Mouse (Mus musculus) ES-E14 (cell line): ENCODE measurements around the gene Mgmt. TPM values are rescaled to one million over a fixed set of nuclear protein-coding genes. Genes with fewer than 3 reads are reported as not detected.

Experiments
- DNase-seq: peaks from one replicate; pipeline ENCODE4 v3.0.0-alpha.2; 2013; ENCODE audit warnings: low read depth, low spot score
- H3K27ac ChIP-seq: 2 replicates; pipeline ENCODE4 v1.5.1; 2012; ENCODE audit warnings: low read depth, mild to moderate bottlenecking, low read length, moderate library complexity, mixed read lengths; ENCODE audit not compliant: poor library complexity, insufficient read depth, severe bottlenecking
- H3K36me3 ChIP-seq: 2 replicates; pipeline ENCODE4 v1.6.1; 2012; ENCODE audit warnings: mild to moderate bottlenecking, low read length, moderate library complexity, mixed read lengths; ENCODE audit not compliant: control insufficient read depth, poor library complexity, insufficient read depth, severe bottlenecking
- H3K4me1 ChIP-seq, 2 experiments: fragments of 150-350 bp in 1 of 2; sonication (generic) in 1 of 2; 2 replicates each; pipeline ENCODE4 v1.6.1; 2012; ENCODE audit warnings: low read length in 2 of 2, mild to moderate bottlenecking in 1 of 2, mixed read lengths in 1 of 2; ENCODE audit not compliant: control insufficient read depth in 2 of 2, insufficient read depth in 2 of 2, poor library complexity in 1 of 2
- H3K4me3 ChIP-seq, 2 experiments: fragments of 150-350 bp in 1 of 2; sonication (generic) in 1 of 2; 2 replicates each; pipeline ENCODE4 v1.5.1; 2012; ENCODE audit warnings: low read length in 2 of 2, low read depth in 1 of 2, mild to moderate bottlenecking in 1 of 2, mixed read lengths in 1 of 2; ENCODE audit not compliant: insufficient read depth in 1 of 2, poor library complexity in 1 of 2, severe bottlenecking in 1 of 2
- H3K9ac ChIP-seq: 2 replicates; pipeline ENCODE4 v1.6.1; 2012; ENCODE audit warnings: low read depth, mild to moderate bottlenecking, low read length, mixed read lengths; ENCODE audit not compliant: poor library complexity, insufficient read depth, severe bottlenecking
- H3K9me3 ChIP-seq: fragments of 150-350 bp; sonication (generic); 2 replicates; pipeline ENCODE4 v1.6.1; 2012; ENCODE audit warnings: low read depth, mild to moderate bottlenecking, low read length; ENCODE audit not compliant: control insufficient read depth, insufficient read depth
- CHD2 ChIP-seq: IDR thresholded peaks from 2 replicates; pipeline ENCODE4 v1.6.1; 2014; ENCODE audit warnings: mild to moderate bottlenecking, low read depth, low read length, inconsistent platforms
- HCFC1 ChIP-seq: IDR thresholded peaks from 2 replicates; pipeline ENCODE4 v1.6.1; 2012; ENCODE audit warnings: low read length, inconsistent platforms, borderline replicate concordance; ENCODE audit not compliant: insufficient read depth
- MAFK ChIP-seq: IDR thresholded peaks from 2 replicates; pipeline ENCODE4 v1.6.1; 2014; ENCODE audit warnings: mild to moderate bottlenecking, low read depth, low read length, inconsistent platforms; ENCODE audit not compliant: insufficient read depth
- ZC3H11A ChIP-seq: IDR thresholded peaks from 2 replicates; pipeline ENCODE4 v1.6.1; 2012; ENCODE audit warnings: low read depth, mild to moderate bottlenecking, inconsistent platforms, low read length, borderline replicate concordance
- ZNF384 ChIP-seq: IDR thresholded peaks from 2 replicates; pipeline ENCODE4 v1.6.1; 2012; ENCODE audit warnings: low read depth, low read length, inconsistent platforms
- in situ Hi-C, 2 experiments: fragments of 600-800 bp; cut with MboI; formaldehyde crosslinking; loops; one replicate each; pipeline ENCODE4 v1.15.1; 2025; ENCODE audit warnings: low sequenced_read_pairs in 2 of 2, inconsistent platforms in 1 of 2; ENCODE audit not compliant: unreplicated experiment in 2 of 2
- total RNA-seq: library from RNA; depleted of rRNA; stranded (reverse); fragments of 300-350 nt; gene quantifications from 2 replicates; pipeline ENCODE4 v1.2.3, GENCODE M21; 2012

Mgmt gene
- total RNA-seq, 1 experiment, result 6.4 TPM

GRCm38 (mm10) chr7:137082171-137082570, 187.8 kb downstream of the Mgmt start:
- no peaks in the 10 kb centered on the region for H3K9me3 ChIP-seq

GRCm38 (mm10) chr7:137084651-137085050, 190.2 kb downstream of the Mgmt start:
- Histone ChIP-seq H3K4me1 (no peaks in the 10 kb centered on the region), H3K27ac (no peak overlapping the region)
- in situ Hi-C loops, result no loop called here

More at GRCm38 (mm10) chr7:137082171-137082570, 187.8 kb downstream of the Mgmt start:
- DNase-seq, result no peak
- in situ Hi-C loops, result no loop called here
- no peak overlapping the region for H3K4me3 ChIP-seq
- H3K9ac ChIP-seq, result no peak overlapping the region
- no peaks in the 10 kb centered on the region for H3K4me1 ChIP-seq
- H3K36me3 ChIP-seq, result no peaks in the 10 kb centered on the region
- H3K27ac ChIP-seq, result no peak overlapping the region
- no peak for TF ChIP-seq ZNF384
- TF ChIP-seq CHD2, result no peak
- TF ChIP-seq HCFC1, result no peak
- TF ChIP-seq MAFK, result no peak
- TF ChIP-seq ZC3H11A, result no peak

GRCm38 (mm10) chr7:137085969-137086606, 191.7 kb downstream of the Mgmt start:
- no peaks in the 10 kb centered on the region for H3K4me1 ChIP-seq
- in situ Hi-C loops, result no loop called here
- TF ChIP-seq MAFK (no peak), HCFC1 (no peak), CHD2 (no peak)

More at GRCm38 (mm10) chr7:137084651-137085050, 190.2 kb downstream of the Mgmt start:
- H3K9ac ChIP-seq, result no peak overlapping the region
- no peak for DNase-seq
- no peak overlapping the region for H3K4me3 ChIP-seq
- no peaks in the 10 kb centered on the region for H3K36me3 ChIP-seq
- H3K9me3 ChIP-seq, result no peaks in the 10 kb centered on the region
- TF ChIP-seq ZC3H11A, result no peak
- TF ChIP-seq CHD2, result no peak
- no peak for TF ChIP-seq HCFC1
- no peak for TF ChIP-seq ZNF384
- TF ChIP-seq MAFK, result no peak

GRCm38 (mm10) chr7:137087136-137087535, 192.7 kb downstream of the Mgmt start:
- H3K4me1 ChIP-seq, result no peaks in the 10 kb centered on the region
- no peak for DNase-seq

More at GRCm38 (mm10) chr7:137085969-137086606, 191.7 kb downstream of the Mgmt start:
- H3K9me3 ChIP-seq, result no peaks in the 10 kb centered on the region
- no peak overlapping the region for H3K9ac ChIP-seq
- DNase-seq, result no peak
- H3K27ac ChIP-seq, result no peak overlapping the region
- H3K36me3 ChIP-seq, result no peaks in the 10 kb centered on the region
- no peak overlapping the region for H3K4me3 ChIP-seq

GRCm38 (mm10) chr7:137088141-137088540, 193.7 kb downstream of the Mgmt start:
- Histone ChIP-seq H3K36me3 (no peaks in the 10 kb centered on the region), H3K4me3 (no peak overlapping the region), H3K4me1 (no peaks in the 10 kb centered on the region), H3K9ac (no peak overlapping the region), H3K9me3 (no peaks in the 10 kb centered on the region), H3K27ac (no peak overlapping the region)
- in situ Hi-C loops, result no loop called here
- TF ChIP-seq ZNF384 (no peak), HCFC1 (no peak), ZC3H11A (no peak), MAFK (no peak), CHD2 (no peak)
- no peak for DNase-seq

More at GRCm38 (mm10) chr7:137087136-137087535, 192.7 kb downstream of the Mgmt start:
- H3K36me3 ChIP-seq, result no peaks in the 10 kb centered on the region
- H3K27ac ChIP-seq, result no peak overlapping the region
- H3K9ac ChIP-seq, result no peak overlapping the region
- H3K9me3 ChIP-seq, result no peaks in the 10 kb centered on the region
- in situ Hi-C loops, result no loop called here
- TF ChIP-seq CHD2, result no peak
- no peak for TF ChIP-seq ZC3H11A
- no peak for TF ChIP-seq ZNF384
- no peak for TF ChIP-seq MAFK
- TF ChIP-seq HCFC1, result no peak
- H3K4me3 ChIP-seq, result no peak overlapping the region
